Mouse (Mus musculus) liver, embryonic 13.5 days (tissue): ENCODE measurements around the gene Rmi1. TPM values are rescaled to one million over a fixed set of nuclear protein-coding genes. Genes with fewer than 3 reads are reported as not detected.
"Not testable (repeated sequence)": the region's sequence is repeated elsewhere in the genome, so short reads cannot be mapped to it uniquely, and the experiment has no call there.

Experiments
- ATAC-seq: fragments of 200-750 bp; cut with Nextera tagmentation; 2 replicates; pipeline ENCODE4 v1.8.0; 2017; ENCODE audit warnings: low read depth, mild to moderate bottlenecking, moderate number of reproducible peaks, moderate library complexity
- DNase-seq: peaks from one replicate; pipeline ENCODE4 v3.0.0; 2022
- H3K27ac ChIP-seq: fragments of 300-500 bp; sonication (generic); 2 replicates; pipeline ENCODE4 v1.5.1; 2015; ENCODE audit warnings: moderate library complexity, mild to moderate bottlenecking, inconsistent platforms
- H3K27me3 ChIP-seq: fragments of 300-500 bp; sonication (generic); 2 replicates; pipeline ENCODE4 v1.6.1; 2015; ENCODE audit warnings: mild to moderate bottlenecking, inconsistent platforms
- H3K36me3 ChIP-seq: fragments of 300-500 bp; sonication (generic); 2 replicates; pipeline ENCODE4 v1.6.1; 2015; ENCODE audit warnings: mild to moderate bottlenecking, inconsistent platforms
- H3K4me1 ChIP-seq: fragments of 300-500 bp; sonication (generic); replicated peaks from 2 replicates; pipeline ENCODE4 v1.6.1; 2015; ENCODE audit warnings: inconsistent platforms
- H3K4me2 ChIP-seq: fragments of 300-500 bp; sonication (generic); 2 replicates; pipeline ENCODE4 v1.6.1; 2015; ENCODE audit warnings: inconsistent platforms, mild to moderate bottlenecking, moderate library complexity
- H3K4me3 ChIP-seq: fragments of 300-500 bp; sonication (generic); replicated peaks from 2 replicates; pipeline ENCODE4 v1.5.1; 2015; ENCODE audit warnings: mild to moderate bottlenecking, inconsistent platforms
- H3K9ac ChIP-seq: fragments of 300-500 bp; sonication (generic); 2 replicates; pipeline ENCODE4 v1.6.1; 2015; ENCODE audit warnings: mild to moderate bottlenecking, inconsistent platforms
- H3K9me3 ChIP-seq: fragments of 300-500 bp; sonication (generic); replicated peaks from 2 replicates; pipeline ENCODE4 v1.6.1; 2016; ENCODE audit warnings: inconsistent platforms
- WGBS: fragments of 180-500 bp; shearing (Covaris S2); methylation state at CpG from one replicate; pipeline ENCODE4 v1.1.7; 2015; ENCODE audit not compliant: insufficient replicate concordance; 5-methylcytosine and 5-hydroxymethylcytosine counted together
- polyA plus RNA-seq: library from polyadenylated mRNA; unstranded; fragments of >200 nt; fragmentation: Nextera tagmentation; extraction: Ambion mirVana; gene quantifications from 2 replicates; pipeline ENCODE4 v1.2.1, GENCODE M21; 2015

The Rmi1 gene
- polyA plus RNA-seq, 1 experiment from 2014 or later = 14.9 TPM

DNA sequence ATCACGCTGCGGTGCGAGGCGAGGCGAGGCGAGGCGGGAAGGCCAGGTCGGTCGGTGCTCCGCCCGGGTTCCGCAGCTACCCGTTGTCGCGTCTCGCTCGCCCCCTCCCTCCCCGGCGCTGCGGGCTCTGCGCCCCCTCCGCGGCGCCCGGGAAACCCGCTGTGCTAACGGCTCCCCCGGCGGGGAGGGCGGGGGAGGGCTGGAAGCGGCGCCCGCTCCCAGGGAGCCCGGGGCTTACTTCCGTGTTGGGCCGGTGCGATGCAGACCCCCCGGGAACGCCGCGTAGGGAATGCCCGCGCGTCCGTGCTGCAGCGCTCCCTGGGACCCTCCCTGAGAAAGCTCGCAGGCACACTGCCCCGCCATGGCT, 679 bp downstream of the Rmi1 start:
- peak overlapping the region; percentile 95 for H3K4me3 ChIP-seq
- ATAC-seq = peak; percentile 42; the same call in 1 of the 2 replicates
- H3K9ac ChIP-seq = peak overlapping the region; percentile 99
- no peaks in the 10 kb centered on the region for H3K27me3 ChIP-seq
- H3K9me3 ChIP-seq = no peaks in the 10 kb centered on the region
- peak overlapping the region; percentile 98 for H3K27ac ChIP-seq
- H3K36me3 ChIP-seq = peaks cover 28% of the 10 kb centered on the region
- DNase-seq = no peak
- H3K4me1 ChIP-seq = peaks cover 39% of the 10 kb centered on the region
- peak overlapping the region; percentile 81 for H3K4me2 ChIP-seq
- WGBS = 0% methylated on average over 46 of the region's 48 CpGs

DNA sequence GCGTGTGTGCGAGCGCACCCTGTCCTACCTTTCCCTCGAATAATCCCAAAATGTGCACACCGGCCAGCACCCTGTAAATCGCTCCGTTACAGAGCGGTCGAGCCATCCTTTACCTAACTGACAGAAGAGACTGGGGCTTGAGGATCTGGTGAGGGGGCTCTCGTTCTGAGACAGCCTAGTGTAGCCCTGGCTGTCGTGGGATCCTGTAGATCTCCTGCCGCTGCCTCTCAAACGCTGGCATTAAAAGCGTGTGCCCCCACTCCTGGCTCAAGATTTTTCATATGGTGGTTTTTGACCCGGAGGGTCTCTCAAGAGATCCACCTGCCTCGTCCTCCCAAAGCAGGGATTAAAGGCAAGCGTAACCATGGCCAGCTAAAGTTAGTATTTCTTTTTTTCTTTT, 1.2 kb downstream of the Rmi1 start, which contains the start of gene Hnrnpk:
Hnrnpk (minus strand) TSS at position 101 of the 400 bp plus-strand sequence.
- Histone ChIP-seq H3K27ac (peak within 1 kb of the TSS; percentile 98), H3K4me3 (peak within 1 kb of the TSS; percentile 95), H3K4me1 (peaks cover 39% of the 10 kb centered on the region), H3K36me3 (peaks cover 24% of the 10 kb centered on the region), H3K4me2 (peak within 1 kb of the TSS; percentile 81), H3K9ac (peak within 1 kb of the TSS; percentile 99)
- WGBS = 2% methylated on average over 17 of the region's 17 CpGs
- not testable (repeated sequence) for H3K9me3 ChIP-seq, DNase-seq, H3K27me3 ChIP-seq, ATAC-seq

- H3K27me3 ChIP-seq = no peaks in the 10 kb centered on the region
- peaks cover 6% of the 10 kb centered on the region for H3K4me1 ChIP-seq
- 85% methylated on average over 4 of the region's 4 CpGs for WGBS
- no peak overlapping the region for H3K9ac ChIP-seq
- peaks cover 38% of the 10 kb centered on the region for H3K36me3 ChIP-seq
- DNase-seq (no peak), ATAC-seq (no peak)
- H3K4me3 ChIP-seq = no peak overlapping the region
- no peak overlapping the region for H3K27ac ChIP-seq
- peaks cover 3% of the 10 kb centered on the region; the same call in 1 of the 2 replicates for H3K9me3 ChIP-seq
- no peak overlapping the region for H3K4me2 ChIP-seq
Measured at GRCm38 (mm10) chr13:58411073-58411472, 9.0 kb downstream of the Rmi1 start.

GRCm38 (mm10) chr13:58415374-58415773, 13.3 kb downstream of the Rmi1 start:
- Histone ChIP-seq H3K9ac (no peak overlapping the region), H3K27me3 (no peaks in the 10 kb centered on the region), H3K4me1 (no peaks in the 10 kb centered on the region), H3K27ac (no peak overlapping the region), H3K4me3 (no peak overlapping the region), H3K36me3 (peaks cover 17% of the 10 kb centered on the region), H3K4me2 (no peak overlapping the region), H3K9me3 (peaks cover 3% of the 10 kb centered on the region; the same call in 1 of the 2 replicates)
- DNase-seq (no peak), ATAC-seq (no peak)
- WGBS = 75% methylated on average over 6 of the region's 6 CpGs

GRCm38 (mm10) chr13:58415838-58416237, 13.8 kb downstream of the Rmi1 start:
- ATAC-seq = no peak
- DNase-seq = no peak
- Histone ChIP-seq H3K4me3 (no peak overlapping the region), H3K27ac (no peak overlapping the region), H3K27me3 (no peaks in the 10 kb centered on the region), H3K9ac (no peak overlapping the region), H3K4me1 (no peaks in the 10 kb centered on the region), H3K4me2 (no peak overlapping the region), H3K9me3 (peaks cover 3% of the 10 kb centered on the region; the same call in 1 of the 2 replicates), H3K36me3 (peaks cover 13% of the 10 kb centered on the region)
- 80% methylated on average over 5 of the region's 5 CpGs for WGBS

DNA sequence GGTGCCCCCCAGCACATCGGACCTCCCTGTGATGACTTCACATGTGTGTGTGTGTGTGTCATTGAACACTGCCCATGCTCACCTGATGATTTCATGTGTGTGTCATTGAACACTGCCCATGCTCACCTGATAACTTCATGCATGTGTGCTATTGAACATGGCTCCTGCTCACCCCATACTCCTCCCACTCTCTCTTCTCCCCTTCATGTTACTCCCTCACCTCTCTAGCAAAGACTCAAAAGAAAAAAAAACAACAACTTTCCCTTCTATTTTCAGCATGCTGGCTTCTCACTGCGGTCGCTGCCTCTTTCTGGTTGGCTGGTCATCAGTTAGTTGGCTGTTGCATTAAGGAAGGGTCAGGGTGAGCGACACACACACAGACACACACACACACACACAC, 16.6 kb downstream of the Rmi1 start:
- Histone ChIP-seq H3K9me3 (no peaks in the 10 kb centered on the region), H3K27me3 (no peaks in the 10 kb centered on the region), H3K36me3 (no peaks in the 10 kb centered on the region), H3K4me2 (no peak overlapping the region), H3K4me1 (no peaks in the 10 kb centered on the region), H3K27ac (no peak overlapping the region), H3K4me3 (no peak overlapping the region), H3K9ac (no peak overlapping the region)
- WGBS = 69% methylated on average over 4 of the region's 4 CpGs
- ATAC-seq (no peak), DNase-seq (no peak)

DNA sequence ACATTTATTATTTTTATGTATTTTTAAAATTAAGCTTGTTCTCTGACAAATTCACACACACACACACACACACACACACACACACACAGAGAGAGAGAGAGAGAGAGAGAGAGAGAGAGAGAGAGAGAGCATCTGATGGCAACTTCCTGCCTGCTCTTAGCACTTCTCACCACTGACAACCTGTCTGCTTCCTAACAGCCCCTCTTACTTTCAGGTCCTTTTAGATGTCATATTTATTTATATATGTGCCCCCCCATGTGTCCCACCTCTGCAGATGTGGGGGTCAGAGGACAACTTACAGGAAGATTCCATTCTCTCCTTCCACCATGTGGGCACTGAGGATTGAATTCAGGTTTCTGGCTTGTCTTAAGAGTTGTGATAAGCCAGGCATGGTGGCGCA, 17.2 kb downstream of the Rmi1 start:
- Histone ChIP-seq H3K27ac (no peak overlapping the region), H3K36me3 (no peaks in the 10 kb centered on the region), H3K27me3 (no peaks in the 10 kb centered on the region), H3K9ac (no peak overlapping the region), H3K4me1 (no peaks in the 10 kb centered on the region), H3K4me2 (no peak overlapping the region), H3K4me3 (no peak overlapping the region), H3K9me3 (no peaks in the 10 kb centered on the region)
- WGBS = 78% methylated on average over 1 of the region's 1 CpGs
- ATAC-seq = no peak
- DNase-seq = no peak

- no peaks in the 10 kb centered on the region for H3K4me1 ChIP-seq
- no peak overlapping the region for H3K4me2 ChIP-seq
- ATAC-seq (no peak), DNase-seq (no peak)
- H3K36me3 ChIP-seq = no peaks in the 10 kb centered on the region
- no peak overlapping the region for H3K9ac ChIP-seq
- H3K27ac ChIP-seq = no peak overlapping the region
- WGBS = 69% methylated on average over 4 of the region's 4 CpGs
- no peaks in the 10 kb centered on the region for H3K9me3 ChIP-seq
- H3K4me3 ChIP-seq = no peak overlapping the region
- H3K27me3 ChIP-seq = peaks cover 4% of the 10 kb centered on the region; the same call in 1 of the 2 replicates
Measured at GRCm38 (mm10) chr13:58421026-58421425, 19.0 kb downstream of the Rmi1 start.

GRCm38 (mm10) chr13:58422242-58422641, 20.2 kb downstream of the Rmi1 start:
- Histone ChIP-seq H3K27me3 (peaks cover 5% of the 10 kb centered on the region; the same call in 1 of the 2 replicates), H3K4me2 (no peak overlapping the region), H3K4me3 (no peak overlapping the region), H3K36me3 (no peaks in the 10 kb centered on the region), H3K4me1 (no peaks in the 10 kb centered on the region), H3K9me3 (no peaks in the 10 kb centered on the region), H3K27ac (no peak overlapping the region), H3K9ac (no peak overlapping the region)
- ATAC-seq (no peak), DNase-seq (no peak)
- WGBS = 48% methylated on average over 4 of the region's 4 CpGs

GRCm38 (mm10) chr13:58423061-58423660, 21.1 kb downstream of the Rmi1 start:
- Histone ChIP-seq H3K36me3 (no peaks in the 10 kb centered on the region), H3K27ac (no peak overlapping the region), H3K27me3 (peaks cover 5% of the 10 kb centered on the region; the same call in 1 of the 2 replicates), H3K4me3 (no peak overlapping the region), H3K9me3 (no peaks in the 10 kb centered on the region), H3K4me2 (no peak overlapping the region), H3K9ac (no peak overlapping the region), H3K4me1 (no peaks in the 10 kb centered on the region)
- ATAC-seq = no peak
- no peak for DNase-seq
- 50% methylated on average over 10 of the region's 10 CpGs for WGBS

DNA sequence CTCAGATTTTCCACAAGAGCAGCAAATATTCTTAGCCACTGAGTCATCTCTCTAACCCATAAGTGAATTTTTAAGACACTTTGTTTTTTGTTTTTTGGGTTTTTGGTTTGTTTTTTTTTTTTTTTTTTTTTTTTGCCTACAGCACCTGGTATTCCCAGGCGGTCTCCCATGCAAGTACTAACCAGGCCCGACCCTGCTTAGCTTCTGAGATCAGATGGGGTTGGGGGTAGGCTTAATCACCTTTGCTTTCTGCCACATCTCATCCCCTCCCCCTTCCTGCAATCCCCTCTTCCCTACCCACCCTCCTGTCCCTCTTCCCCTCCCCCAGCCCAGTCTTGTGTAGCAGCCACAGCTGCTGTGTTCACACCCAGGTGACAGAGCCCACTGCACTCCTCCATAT, 37.7 kb downstream of the Rmi1 start:
- peaks cover 10% of the 10 kb centered on the region; the same call in 1 of the 2 replicates for H3K27me3 ChIP-seq
- ATAC-seq (no peak), DNase-seq (no peak)
- no peak overlapping the region for H3K4me2 ChIP-seq
- H3K4me1 ChIP-seq = no peaks in the 10 kb centered on the region
- WGBS = 47% methylated on average over 2 of the region's 2 CpGs
- H3K9ac ChIP-seq = no peak overlapping the region
- no peaks in the 10 kb centered on the region for H3K9me3 ChIP-seq
- H3K27ac ChIP-seq = no peak overlapping the region
- H3K4me3 ChIP-seq = no peak overlapping the region
- no peaks in the 10 kb centered on the region for H3K36me3 ChIP-seq

DNA sequence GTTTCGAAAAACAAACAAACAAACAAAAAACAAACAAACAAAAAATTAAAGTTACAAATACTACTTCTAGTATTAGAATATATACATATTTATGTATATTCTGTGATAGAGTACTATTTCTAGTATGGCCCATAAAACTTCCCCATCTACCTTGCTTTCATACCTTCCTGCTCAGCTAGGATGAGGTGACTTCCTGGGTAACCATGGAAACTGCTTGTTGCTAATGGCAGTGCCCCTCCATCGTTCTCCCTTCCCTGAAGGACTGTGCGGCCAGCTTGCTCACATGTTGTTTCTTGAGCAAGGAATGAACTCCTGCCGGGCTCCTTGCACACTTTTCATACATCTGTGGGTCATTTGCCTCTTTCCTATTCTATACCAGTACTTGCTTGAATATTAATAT, 41.3 kb downstream of the Rmi1 start:
- H3K27me3 ChIP-seq = peaks cover 14% of the 10 kb centered on the region; the same call in 1 of the 2 replicates
- no peak overlapping the region for H3K27ac ChIP-seq
- H3K9me3 ChIP-seq = no peaks in the 10 kb centered on the region
- H3K36me3 ChIP-seq = no peaks in the 10 kb centered on the region
- H3K4me3 ChIP-seq = no peak overlapping the region
- no peak overlapping the region for H3K4me2 ChIP-seq
- H3K4me1 ChIP-seq = no peaks in the 10 kb centered on the region
- ATAC-seq = no peak
- no peak for DNase-seq
- WGBS = 63% methylated on average over 4 of the region's 4 CpGs
- no peak overlapping the region for H3K9ac ChIP-seq
